In genomic region chr6:124930754-124931524, GRCm38 (mm10) we compare ENCODE assay signal across 8 mouse cellular contexts. TPM values are rescaled to one million over a fixed set of nuclear protein-coding genes. Genes with fewer than 3 reads are reported as not detected.
DNase-seq lines count a peak whose midpoint lies in the region; ATAC-seq and TF ChIP-seq lines count a peak whose summit lies in the region.

Gene Mlf2 (plus strand): TSS chr6:124931386.

- DNase-seq in WW6 (ENCODE audit: low read depth, low spot score): peak; percentile 99
- DNase-seq in cerebellum, postnatal 4 days (ENCODE audit: low spot score in 2 of 2): peak; percentile 99 to 100
- DNase-seq in gastrocnemius, adult 2 months: peak; percentile 100
- peak; percentile 99 for DNase-seq in hindbrain, postnatal 0 days (ENCODE audit: low spot score)
- peak; percentile 99 for DNase-seq in left cerebral cortex, adult 2 months (ENCODE audit: extremely low spot score in 1 of 2, low spot score in 2 of 2)
- DNase-seq in right cerebral cortex, adult 2 months (ENCODE audit: low spot score in 2 of 2): peak; percentile 99
- peak; percentile 99 for DNase-seq in urinary bladder, postnatal 14 days (ENCODE audit: low spot score)

- intact Hi-C loops in gastrocnemius, adult 2 months (cut with DNase I): loop anchor here (1.0 to 2.0 kb wide), 4 partner anchors 13 to 72 kb away; partner anchors contain the start of gene Cops7a
- intact Hi-C loops in left cerebral cortex, adult 2 months (cut with DNase I): loop anchor here (1.0 to 5.0 kb wide), 6 partner anchors 13 to 156 kb away; partner anchors contain the start of genes Cops7a and Pianp

- no peaks in the 10 kb centered on the region for H3K9me3 ChIP-seq in hindbrain, postnatal 0 days (ENCODE audit: low read length)

- peak within 1 kb of the TSS; percentile 96 for H3K9ac ChIP-seq in hindbrain, postnatal 0 days (replicated peaks; ENCODE audit: low read length)

- peaks cover 5% of the 10 kb centered on the region; the same call in 1 of the 2 replicates for H3K4me1 ChIP-seq in hindbrain, postnatal 0 days (ENCODE audit: insufficient read depth, low read length)

- peak; percentile 94 for ATAC-seq in hindbrain, postnatal 0 days
- peak; percentile 90 for ATAC-seq in megakaryocyte, adult 5-6 weeks (ENCODE audit: poor library complexity, severe bottlenecking)

- H3K27me3 ChIP-seq in hindbrain, postnatal 0 days (ENCODE audit: insufficient read depth, low read length): no peaks in the 10 kb centered on the region

- peaks cover 21% of the 10 kb centered on the region for H3K36me3 ChIP-seq in hindbrain, postnatal 0 days (ENCODE audit: insufficient read depth, low read length)

- peak within 1 kb of the TSS; percentile 98 for H3K27ac ChIP-seq in gastrocnemius, adult 2 months
- peak within 1 kb of the TSS; percentile 99 for H3K27ac ChIP-seq in hindbrain, postnatal 0 days
- H3K27ac ChIP-seq in left cerebral cortex, adult 2 months: peak within 1 kb of the TSS; percentile 91

- whole genome bisulfite sequencing in hindbrain, postnatal 0 days: under 1% methylated on average over 47 of the region's 64 CpGs

- TF ChIP-seq CTCF in gastrocnemius, adult 2 months (IDR thresholded peaks at IDR 0.05): no peak; the same call in 1 of the 2 replicates
- peak; percentile 99 for TF ChIP-seq CTCF in hindbrain, postnatal 0 days (IDR thresholded peaks at IDR 0.05; ENCODE audit: low read depth)
- peak; percentile 98 for TF ChIP-seq CTCF in left cerebral cortex, adult 2 months (IDR thresholded peaks at IDR 0.05)

- H3K4me3 ChIP-seq in gastrocnemius, adult 2 months: peak within 1 kb of the TSS; percentile 85
- peak within 1 kb of the TSS; percentile 92 for H3K4me3 ChIP-seq in hindbrain, postnatal 0 days (ENCODE audit: low read length)
- peak within 1 kb of the TSS; percentile 98 for H3K4me3 ChIP-seq in left cerebral cortex, adult 2 months

- peak within 1 kb of the TSS; percentile 89 for H3K4me2 ChIP-seq in hindbrain, postnatal 0 days (ENCODE audit: low read depth, low read length)

RNA-seq across cellular contexts. Expression of gene Mlf2, which starts in this region (rescaled TPM):
- 100 to 1,000 TPM; 202 to 204 TPM for total RNA-seq in gastrocnemius, adult 2 months (2021)
- 639 and 964 TPM in 2 replicates for total RNA-seq in hindbrain, postnatal 0 days (2014; rRNA removed)
- polyA plus RNA-seq in hindbrain, postnatal 0 days (2015; fragmentation: Nextera tagmentation; extraction: Ambion mirVana): 618 and 628 TPM in 2 replicates
- total RNA-seq in left cerebral cortex, adult 2 months (2021): 100 to 1,000 TPM; 617 to 624 TPM
- 73.6 and 82.9 TPM in 2 replicates for total RNA-seq in megakaryocyte, adult 5-6 weeks (2015)
- total RNA-seq in megakaryocyte, adult 5-6 weeks (2017): 50.9 and 70.6 TPM in 2 replicates

Comparison
In these comparisons a context has a peak if more than half of its experiments do, and no peak if none do; other contexts are left out.
1. Peak in every context shown above with its lines: DNase-seq, ATAC-seq, H3K4me3 ChIP-seq and H3K27ac ChIP-seq.